Mouse (Mus musculus) heart, postnatal 4 days (tissue): ENCODE measurements at regions not wholly inside any gene's neighbourhood (a gene's known extent, or its start where the extent isn't known, plus 50 kb on each side); places are given as distances from the start of the nearest gene placed in this dataset.
A peak's percentile ranks its signal among the peaks of the same experiment; 100 is the strongest.

ENCODE experiments used
- DNase-seq: peaks from one replicate; pipeline ENCODE4 v3.0.0; 2021

DNA sequence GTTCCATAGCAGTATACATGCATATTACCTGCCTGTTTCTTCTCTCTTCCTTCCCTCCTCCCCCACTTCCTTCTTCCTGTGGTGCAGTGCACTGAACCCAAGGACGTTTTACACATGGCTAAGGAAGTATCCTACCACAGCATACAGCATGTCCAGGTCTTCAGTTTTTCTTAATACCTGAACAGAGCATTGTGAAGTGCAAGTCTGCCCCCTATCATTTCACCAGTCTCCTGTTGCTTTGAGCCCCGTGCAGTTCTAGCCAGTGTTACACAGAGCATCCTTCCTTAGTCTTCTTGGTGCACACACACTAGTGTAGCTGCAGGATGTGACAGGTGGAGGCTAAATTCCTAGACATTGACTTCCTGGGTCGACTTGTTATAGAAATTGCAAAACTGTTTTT lies 53.7 kb upstream of the Foxb1 start:
- DNase-seq, result no peak

DNA sequence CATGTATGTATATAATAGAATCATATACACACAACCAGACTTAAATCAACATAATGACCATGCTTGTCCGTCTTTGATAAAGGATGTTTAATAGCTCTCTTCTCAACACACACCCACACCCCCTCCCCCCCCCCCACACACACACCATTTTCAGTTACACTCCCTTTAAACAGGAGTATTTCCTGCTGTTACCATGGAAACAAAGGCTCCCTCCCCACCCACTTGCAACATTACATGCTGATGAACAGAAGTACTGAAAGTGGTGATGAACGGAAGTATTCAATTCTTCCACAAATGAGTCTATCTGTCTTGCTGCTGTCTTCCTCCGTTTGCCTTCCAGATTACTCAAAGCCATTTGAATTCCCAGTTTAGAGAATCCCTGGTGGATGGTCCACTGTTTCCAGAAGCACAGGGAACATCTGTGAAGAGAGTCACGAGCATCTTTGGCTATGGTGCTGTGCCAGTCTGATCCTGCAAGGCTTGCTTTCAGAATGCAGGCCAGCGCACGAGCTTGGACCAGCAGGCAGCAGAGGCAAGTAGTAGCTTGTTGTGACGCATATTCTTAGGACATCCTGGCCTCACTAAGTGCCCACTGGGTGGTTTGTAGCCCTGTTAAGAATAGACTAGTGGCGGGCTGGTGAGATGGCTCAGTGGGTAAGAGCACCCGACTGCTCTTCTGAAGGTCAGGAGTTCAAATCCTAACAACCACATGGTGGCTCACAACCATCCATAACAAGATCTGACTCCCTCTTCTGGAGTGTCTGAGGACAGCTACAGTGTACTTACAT lies 62.6 kb upstream of the Foxb1 start:
- DNase-seq, result no peak

DNA sequence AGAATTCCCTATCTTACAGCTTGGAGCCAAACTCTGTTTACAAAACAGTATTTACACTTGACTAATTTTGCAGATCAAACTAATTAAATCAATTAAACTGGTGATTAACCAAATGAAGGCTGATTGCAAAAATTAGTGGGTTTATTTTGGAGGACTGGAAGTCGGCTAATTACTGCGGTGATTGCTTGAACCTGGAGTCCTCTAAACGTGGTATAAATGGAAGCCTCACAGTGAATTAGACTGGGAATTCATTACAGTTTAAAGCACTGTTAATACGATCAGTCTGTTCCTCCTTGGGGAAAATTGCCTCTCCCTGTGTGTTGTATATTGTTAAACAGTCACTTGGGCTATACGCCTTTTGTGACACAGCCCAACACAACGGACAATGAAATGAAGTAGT lies 67.7 kb upstream of the Foxb1 start:
- no peak for DNase-seq

DNA sequence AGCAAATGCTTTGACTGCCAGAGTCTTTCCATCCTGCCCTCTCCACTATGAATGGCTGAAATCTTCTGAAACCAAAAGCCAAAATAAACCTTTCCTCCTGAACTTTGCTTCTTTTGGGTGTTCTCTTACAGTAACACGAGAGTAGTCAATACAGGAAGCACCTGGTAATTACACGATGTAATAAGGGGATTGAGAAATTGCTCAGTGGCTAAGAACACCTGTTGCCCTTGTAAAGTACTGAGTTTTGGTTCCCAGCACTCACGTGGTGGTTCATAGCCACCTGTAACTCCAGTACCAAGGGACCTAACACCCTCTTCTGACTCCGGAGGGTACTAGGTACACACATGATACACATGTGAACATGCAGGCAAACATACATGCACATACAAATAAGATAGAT lies 74.7 kb upstream of the Foxb1 start:
- DNase-seq, result no peak

DNA sequence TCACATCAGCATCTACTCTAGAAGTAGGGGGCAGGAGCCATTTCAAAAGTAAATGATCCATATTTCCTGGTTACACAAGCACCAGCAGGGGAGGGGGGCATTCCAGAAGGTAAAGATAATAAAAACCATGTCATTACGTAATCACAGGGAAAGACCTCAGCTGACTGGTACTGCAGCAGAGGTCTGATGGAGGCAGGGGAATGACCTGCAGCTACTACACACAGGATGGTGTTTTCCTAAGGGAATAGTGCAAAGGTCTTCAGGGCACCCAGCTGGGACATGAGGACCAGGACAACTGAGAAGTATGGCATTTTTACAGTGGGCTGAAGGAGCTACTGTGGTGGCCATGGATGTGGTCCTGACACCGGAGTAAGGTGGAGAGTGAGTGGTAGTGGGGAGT lies 78.5 kb upstream of the Foxb1 start:
- DNase-seq, result no peak

DNA sequence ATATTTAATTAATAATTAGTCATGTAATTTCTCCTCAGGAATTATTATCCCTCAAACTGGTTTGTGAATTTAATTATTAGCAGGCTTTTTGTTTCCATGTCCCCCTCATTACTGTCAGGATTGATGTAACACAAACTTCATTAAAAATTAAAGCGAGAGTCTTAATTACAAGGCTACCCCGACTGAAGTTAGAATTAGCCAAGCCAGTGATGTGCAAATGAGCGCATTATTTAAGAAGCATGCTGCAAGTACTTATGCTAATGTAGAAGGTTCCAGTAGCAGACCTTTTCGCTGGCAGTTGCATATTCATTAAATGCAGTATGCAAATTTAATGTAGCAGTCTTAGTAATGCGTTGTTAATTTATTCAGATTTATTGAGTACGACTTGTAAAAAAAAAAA lies 84.0 kb upstream of the Foxb1 start:
- no peak for DNase-seq

DNA sequence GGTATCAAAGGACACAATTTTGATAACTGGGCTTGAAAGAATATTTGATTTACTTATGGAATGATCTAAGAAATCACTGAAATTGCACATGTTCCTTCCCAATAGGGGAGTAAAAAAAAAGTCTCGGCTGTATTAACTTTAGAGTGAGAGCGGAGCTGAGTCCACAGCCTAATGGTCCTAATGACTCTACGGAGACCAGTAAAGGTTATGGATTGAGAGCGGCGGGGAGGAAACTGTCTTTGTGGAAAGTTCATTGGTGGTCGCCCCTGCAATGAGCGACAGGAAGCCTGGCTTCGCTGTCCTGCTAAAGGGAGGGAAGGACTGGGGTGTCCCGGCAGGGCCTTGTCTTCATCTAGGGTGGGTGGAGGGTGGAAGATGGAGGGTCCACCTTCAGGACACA lies 84.5 kb upstream of the Foxb1 start:
- no peak for DNase-seq

DNA sequence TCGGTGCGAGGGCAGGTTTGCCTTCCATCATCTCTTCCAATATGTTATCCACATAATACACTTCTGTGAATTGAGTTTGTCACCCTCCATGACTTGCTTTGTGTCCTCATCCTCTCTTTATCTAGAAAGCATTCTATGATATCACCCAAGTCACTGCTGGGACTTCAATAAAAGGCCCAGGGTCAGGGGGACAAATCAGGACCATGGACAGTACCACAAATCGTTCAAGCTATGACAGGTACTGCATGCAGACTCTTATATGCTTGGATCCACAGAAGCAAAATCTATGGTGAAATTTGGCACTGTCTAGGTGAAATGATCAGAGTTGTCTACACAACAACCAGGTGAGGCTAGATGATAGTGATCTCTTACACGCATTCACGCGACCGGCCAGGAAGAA lies 95.9 kb upstream of the Foxb1 start:
- peak; percentile 39 for DNase-seq

DNA sequence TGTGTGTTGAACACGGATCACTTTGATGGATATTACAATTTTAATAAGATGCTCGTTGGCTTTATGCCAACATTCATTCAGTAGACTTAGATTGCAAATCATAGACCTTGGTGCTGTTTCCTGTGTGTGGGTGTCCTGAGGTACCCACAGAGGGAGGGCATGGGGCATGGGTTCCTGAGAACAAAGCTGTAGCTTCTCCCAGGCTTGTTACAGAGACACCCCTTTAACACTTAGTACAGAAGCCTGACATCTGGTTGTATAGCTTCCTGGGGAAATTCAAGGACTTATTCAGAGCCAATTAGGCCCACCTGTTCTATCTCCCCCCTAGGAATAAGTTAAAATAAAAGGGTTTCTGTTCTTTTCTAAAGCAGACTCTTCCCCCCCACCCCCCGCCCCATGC lies 97.9 kb upstream of the Foxb1 start:
- DNase-seq, result no peak

DNA sequence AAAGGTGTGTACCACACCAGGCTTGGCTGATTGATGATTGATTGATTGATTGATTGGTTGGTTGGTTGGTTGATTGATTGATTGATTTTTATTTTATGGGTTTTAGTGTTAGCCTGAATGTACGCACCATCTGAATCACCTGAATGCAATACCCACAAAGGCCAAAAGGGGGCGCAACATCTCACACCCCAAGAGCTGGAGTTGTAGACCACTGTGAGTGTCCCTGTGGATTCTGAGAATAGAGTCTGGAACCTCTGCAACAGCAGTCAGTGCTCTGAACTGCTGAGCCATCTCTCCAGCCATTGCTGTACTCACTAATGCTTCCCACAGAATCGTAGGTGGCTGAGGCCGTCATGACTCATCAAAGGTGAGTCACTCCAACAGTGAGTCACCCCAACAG lies 109.4 kb upstream of the Foxb1 start:
- DNase-seq, result no peak

DNA sequence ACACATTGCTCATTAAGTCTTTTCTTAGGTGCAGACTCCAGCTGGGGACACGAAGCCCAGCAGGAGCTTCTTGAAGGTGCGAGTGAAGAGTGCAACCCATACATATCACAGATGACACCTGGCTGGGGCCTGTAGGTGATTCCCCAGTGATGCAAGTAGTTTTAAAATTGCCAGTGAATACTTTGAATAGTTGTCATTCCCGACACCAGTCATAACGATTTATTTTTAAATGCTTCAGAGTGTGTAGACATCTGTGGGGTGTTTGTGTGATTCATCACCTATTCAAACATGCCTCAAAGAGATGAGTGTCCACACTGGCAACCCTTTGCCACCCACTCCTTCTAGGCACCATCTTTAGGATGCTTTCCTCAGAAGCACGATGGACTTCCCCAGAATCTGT lies 102.9 kb upstream of the Bnip2 start:
- DNase-seq, result no peak

DNA sequence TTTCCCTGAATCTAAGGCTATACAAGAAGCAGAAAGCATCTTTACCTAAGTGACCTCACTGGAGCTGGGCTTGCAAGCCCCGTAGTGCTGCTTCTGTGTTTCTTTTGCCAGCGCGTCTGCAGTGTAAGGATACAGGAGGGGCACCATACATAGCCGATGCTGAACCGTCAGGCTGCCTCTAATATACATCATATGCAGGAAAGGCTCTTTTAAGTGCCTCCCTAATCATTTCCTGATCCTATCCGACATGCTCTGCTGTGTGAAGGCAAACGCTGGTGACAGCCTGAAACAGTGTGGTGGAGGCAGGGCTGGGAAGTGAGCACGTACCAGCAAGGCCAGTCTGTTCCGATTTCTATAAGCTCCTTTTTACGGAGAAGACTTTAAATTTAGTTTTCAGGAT lies 91.2 kb upstream of the Bnip2 start:
- DNase-seq, result no peak

DNA sequence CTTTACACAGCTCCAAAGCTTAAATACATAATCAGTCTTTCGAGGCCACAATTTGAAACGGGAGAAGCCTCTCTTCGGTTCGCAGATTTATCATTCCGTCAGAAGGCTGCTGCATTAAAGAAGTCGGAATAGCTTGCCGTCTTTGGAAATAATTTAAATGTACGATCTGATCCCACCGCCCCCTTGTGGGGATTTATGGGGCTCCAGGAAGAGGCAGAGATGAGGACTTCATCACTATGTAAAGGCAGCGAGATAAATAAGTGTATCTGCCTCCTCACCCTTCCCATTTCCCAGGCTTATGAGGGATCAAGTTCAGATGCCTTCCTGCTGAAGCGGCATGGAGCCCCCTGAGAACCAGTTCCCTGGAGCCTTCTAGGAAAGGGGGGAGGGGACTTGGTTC lies 89.9 kb upstream of the Bnip2 start:
- DNase-seq, result peak; percentile 26

DNA sequence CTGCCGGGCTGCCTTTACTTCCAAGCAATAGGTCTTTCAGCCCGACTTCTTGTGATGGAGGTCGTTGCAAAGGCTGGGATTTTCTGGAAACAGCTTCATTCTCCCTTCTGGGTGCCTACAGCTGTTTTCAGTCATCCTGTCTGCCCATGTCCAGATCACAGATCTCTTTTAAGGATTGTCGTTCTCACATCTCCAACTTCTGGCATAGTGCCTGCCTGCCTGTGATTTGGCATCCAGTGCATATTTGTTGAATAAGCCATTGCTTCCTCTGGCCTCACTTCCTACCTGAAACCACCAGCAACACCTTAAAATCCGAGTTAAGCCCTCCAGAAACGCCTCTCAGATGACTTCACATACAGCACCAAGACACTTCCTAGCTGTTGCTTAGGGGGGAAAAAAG lies 88.4 kb upstream of the Bnip2 start:
- no peak for DNase-seq

DNA sequence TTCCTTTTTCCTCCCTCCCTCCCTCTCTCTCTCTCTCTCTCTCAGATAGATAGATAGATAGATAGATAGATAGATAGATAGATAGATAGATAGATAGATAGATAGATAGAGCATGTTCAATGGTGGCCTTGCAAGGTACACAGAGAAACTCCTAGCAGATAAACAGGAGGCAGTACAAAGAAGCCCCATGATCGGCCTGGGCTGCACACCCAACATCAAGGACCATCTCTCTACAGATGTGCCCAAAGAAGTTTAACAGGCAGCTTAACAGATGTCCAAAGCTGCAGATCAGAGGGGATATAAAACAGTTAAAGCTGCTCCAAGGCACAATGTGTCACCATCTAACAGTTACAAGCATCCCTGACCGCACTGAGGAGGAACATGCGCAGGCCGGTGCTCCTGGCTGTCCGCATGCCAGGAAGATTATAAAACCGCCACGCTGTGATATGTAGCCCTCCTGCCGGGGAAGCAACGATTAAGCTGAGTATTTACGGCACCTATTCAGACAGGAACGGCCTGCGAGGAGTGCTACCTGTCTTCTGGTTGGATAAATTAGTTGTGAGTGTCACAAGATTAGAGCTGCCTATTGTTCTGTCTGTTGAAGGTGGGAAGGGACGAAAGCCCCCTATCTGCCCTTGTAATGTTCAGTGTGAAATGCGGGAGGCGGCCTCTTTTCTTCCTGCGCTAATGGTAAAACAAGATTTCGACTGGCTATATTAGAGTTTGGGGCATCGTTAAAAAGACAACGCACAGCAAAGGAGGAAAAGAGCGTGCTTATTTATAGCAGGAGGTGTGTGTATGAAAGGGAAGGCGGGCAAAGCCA lies 81.9 kb upstream of the Bnip2 start:
- DNase-seq, result no peak

DNA sequence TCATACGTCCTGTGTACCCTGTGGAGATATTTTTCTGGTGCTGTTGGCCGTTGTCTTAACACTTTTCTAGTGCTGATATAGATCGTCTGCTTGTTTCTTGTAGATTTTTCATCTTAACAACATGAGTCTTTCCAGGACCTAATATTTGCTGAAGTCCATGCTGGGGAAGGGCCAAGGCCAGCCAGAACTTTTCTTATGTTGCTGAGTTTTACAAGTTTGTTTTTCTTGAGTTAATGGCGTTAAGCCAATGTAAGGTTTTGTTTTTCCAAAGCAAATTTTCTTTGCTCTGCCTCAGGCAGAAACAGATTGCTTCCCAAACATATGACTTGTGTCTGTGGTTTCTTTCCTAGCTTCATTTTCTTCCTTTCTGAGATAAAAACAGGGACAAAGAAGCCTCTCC lies 78.6 kb upstream of the Bnip2 start:
- no peak for DNase-seq

DNA sequence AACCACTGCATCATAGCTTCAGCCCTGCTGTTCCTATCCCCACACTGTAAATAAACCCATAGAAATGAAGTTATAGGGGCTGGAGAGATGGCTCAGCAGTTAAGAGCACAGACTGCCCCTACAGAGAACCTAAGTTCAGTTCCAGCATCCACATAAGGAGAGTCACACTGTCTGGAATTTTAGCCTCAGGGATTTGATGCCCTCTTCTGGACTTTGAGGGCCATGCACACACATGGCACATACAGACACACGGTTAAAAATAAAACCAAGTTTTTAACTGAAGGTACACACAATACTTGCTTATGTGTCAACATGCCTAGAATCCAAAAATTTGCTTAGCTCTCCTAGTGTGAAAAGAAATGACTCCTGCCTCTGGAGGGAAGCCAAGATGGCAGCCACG lies 61.1 kb upstream of the Bnip2 start:
- DNase-seq, result no peak

DNA sequence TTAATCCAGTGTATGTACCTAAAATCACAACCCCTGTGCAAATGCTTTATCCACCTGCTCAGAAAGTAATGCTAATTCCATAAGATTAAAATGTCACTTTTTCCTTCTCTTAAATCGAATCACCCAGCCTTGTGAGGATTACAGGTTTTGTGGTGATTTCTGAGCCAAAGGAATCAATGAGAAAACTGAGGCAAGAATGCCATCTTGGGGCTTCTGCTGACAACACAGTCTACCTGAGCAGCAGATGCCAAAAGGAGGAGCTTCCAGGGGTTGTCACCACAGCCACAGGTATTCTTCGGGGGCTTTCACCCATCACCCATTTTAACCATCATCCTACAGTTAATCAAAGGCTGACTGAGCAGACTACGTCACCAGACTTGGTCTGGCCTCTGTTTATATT lies 51.4 kb upstream of the Bnip2 start:
- DNase-seq, result no peak
